In the genomic region with DNA sequence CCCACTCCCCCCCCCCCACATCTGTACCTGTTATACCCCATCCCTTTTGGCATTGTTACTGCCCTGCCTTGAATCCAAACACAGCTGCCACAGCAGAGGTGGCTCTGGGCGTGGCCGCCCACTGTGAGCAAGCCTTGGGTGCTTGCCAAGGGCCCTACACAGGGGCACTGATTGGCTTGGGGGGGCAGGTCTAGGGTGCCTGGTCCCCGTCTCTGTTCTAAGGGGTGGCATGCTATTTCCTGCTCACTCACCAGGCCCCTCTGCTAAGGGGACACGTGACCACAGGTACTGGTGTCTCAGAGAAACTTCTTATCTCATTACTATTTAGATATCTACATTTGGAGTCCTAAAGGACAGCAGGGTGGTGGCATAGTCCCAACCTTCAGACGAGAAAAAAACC, we compare ENCODE assay signal across 8 mouse cellular contexts. TPM values are rescaled to one million over a fixed set of nuclear protein-coding genes. Genes with fewer than 3 reads are reported as not detected.
DNase-seq lines count a peak whose midpoint lies in the region; ATAC-seq lines count a peak whose summit lies in the region.

No protein-coding gene starts in this region.

- H3K9ac ChIP-seq in liver, embryonic 16.5 days (ENCODE audit: low read depth, low read length), result no peak overlapping the region; the same call in 1 of the 2 replicates
- H3K9ac ChIP-seq in hindbrain, embryonic 11.5 days (ENCODE audit: low read depth, low read length), result no peak overlapping the region

- H3K36me3 ChIP-seq in liver, embryonic 16.5 days (ENCODE audit: control insufficient read depth, insufficient read depth), result no peaks in the 10 kb centered on the region
- H3K36me3 ChIP-seq in splenic B cell, adult 2 months (ENCODE audit: control insufficient read depth, insufficient read depth, low read length, poor library complexity, severe bottlenecking), result peaks cover 9% of the 10 kb centered on the region
- H3K36me3 ChIP-seq in hindbrain, embryonic 11.5 days (ENCODE audit: control insufficient read depth, insufficient read depth, low read length), result no peaks in the 10 kb centered on the region
- no peaks in the 10 kb centered on the region for H3K36me3 ChIP-seq in midbrain, embryonic 10.5 days

- no peak overlapping the region for H3K4me3 ChIP-seq in liver, embryonic 16.5 days (ENCODE audit: low read depth, low read length)
- no peak overlapping the region for H3K4me3 ChIP-seq in hindbrain, embryonic 11.5 days (ENCODE audit: low read depth, low read length)
- no peak overlapping the region for H3K4me3 ChIP-seq in midbrain, embryonic 10.5 days

- DNase-seq in thymus, postnatal 4 days, result peak; percentile 56
- no peak for DNase-seq in thymus, postnatal 0 days (ENCODE audit: low spot score)
- peak; percentile 70 for DNase-seq in splenic B cell, adult 2 months (ENCODE audit: low read depth, low spot score)
- DNase-seq in ovary, postnatal 10 days (ENCODE audit: low spot score), result no peak
- DNase-seq in hindbrain, embryonic 11.5 days (ENCODE audit: low spot score), result no peak
- no peak for DNase-seq in midbrain, embryonic 10.5 days (ENCODE audit: low spot score)

- H3K27ac ChIP-seq in liver, embryonic 16.5 days (ENCODE audit: low read length), result no peak overlapping the region
- H3K27ac ChIP-seq in hindbrain, embryonic 11.5 days (ENCODE audit: low read depth, low read length), result no peak overlapping the region
- no peak overlapping the region for H3K27ac ChIP-seq in midbrain, embryonic 10.5 days (replicated peaks)

- 0 out of 2 replicates have a peak overlapping the region, but pooled peaks have one; percentile 28 for H3K4me2 ChIP-seq in liver, embryonic 16.5 days (ENCODE audit: low read depth, low read length)
- H3K4me2 ChIP-seq in hindbrain, embryonic 11.5 days (replicated peaks; ENCODE audit: low read depth, low read length), result no peak overlapping the region

- H3K9me3 ChIP-seq in liver, embryonic 16.5 days (replicated peaks; ENCODE audit: control insufficient read depth, low read length), result no peaks in the 10 kb centered on the region
- H3K9me3 ChIP-seq in hindbrain, embryonic 11.5 days (ENCODE audit: control insufficient read depth, low read length), result no peaks in the 10 kb centered on the region
- no peaks in the 10 kb centered on the region for H3K9me3 ChIP-seq in midbrain, embryonic 10.5 days (replicated peaks)

- H3K4me1 ChIP-seq in liver, embryonic 16.5 days (ENCODE audit: control insufficient read depth, low read depth, low read length), result peaks cover 16% of the 10 kb centered on the region
- H3K4me1 ChIP-seq in hindbrain, embryonic 11.5 days (replicated peaks; ENCODE audit: control insufficient read depth, insufficient read depth, low read length), result 0 out of 2 replicates have a peak, but pooled peaks cover 2% of the 10 kb centered on the region
- H3K4me1 ChIP-seq in midbrain, embryonic 10.5 days, result peaks cover 29% of the 10 kb centered on the region

- ATAC-seq in hematopoietic stem cell, adult 5-6 weeks (replicated peaks in 1 of 2; ENCODE audit: insufficient read depth in 1 of 2, low FRiP score in 2 of 2, low TSS enrichment in 1 of 2, low read depth in 1 of 2, poor library complexity in 2 of 2, severe bottlenecking in 2 of 2), result 0 out of 4 replicates have a peak, but pooled peaks have one; percentile 5 to 12
- no peak; the same call in 1 of the 2 replicates for ATAC-seq in liver, embryonic 16.5 days (ENCODE audit: low read depth)
- ATAC-seq in hindbrain, embryonic 11.5 days (ENCODE audit: low FRiP score), result no peak; the same call in 1 of the 2 replicates

- WGBS in liver, embryonic 16.5 days (ENCODE audit: insufficient replicate concordance), result 20% methylated on average over 5 of the region's 5 CpGs
- 86% methylated on average over 5 of the region's 5 CpGs for WGBS in hindbrain, embryonic 11.5 days
- WGBS in midbrain, embryonic 10.5 days, result 80% methylated on average over 5 of the region's 5 CpGs

- H3K27me3 ChIP-seq in liver, embryonic 16.5 days (ENCODE audit: control insufficient read depth, insufficient read depth, low read depth, low read length), result no peaks in the 10 kb centered on the region
- no peaks in the 10 kb centered on the region for H3K27me3 ChIP-seq in splenic B cell, adult 2 months (ENCODE audit: control insufficient read depth, insufficient read depth, low read length, poor library complexity, severe bottlenecking)
- peaks cover 7% of the 10 kb centered on the region; the same call in 1 of the 2 replicates for H3K27me3 ChIP-seq in hindbrain, embryonic 11.5 days (ENCODE audit: control insufficient read depth, insufficient read depth, low read length)
- peaks cover 39% of the 10 kb centered on the region for H3K27me3 ChIP-seq in midbrain, embryonic 10.5 days (ENCODE audit: low read depth, poor library complexity, severe bottlenecking)

RNA-seq across cellular contexts. Expression of gene Neurl3, which starts 1.9 kb away (rescaled TPM):
- 3.8 and 4.4 TPM in 2 replicates for polyA plus RNA-seq in thymus, postnatal 0 days (2015; fragmentation: Nextera tagmentation; extraction: Ambion mirVana)
- 64.3 and 66.8 TPM in 2 replicates for total RNA-seq in hematopoietic stem cell, adult 5-6 weeks (2017)
- polyA plus RNA-seq in liver, embryonic 16.5 days (2015; fragmentation: Nextera tagmentation; extraction: Ambion mirVana), result 3.1 and 3.4 TPM in 2 replicates
- polyA plus RNA-seq in hindbrain, embryonic 11.5 days (2014; fragmentation: Nextera tagmentation; extraction: Ambion mirVana), result 0.32 and 1.3 TPM in 2 replicates
- 0.27 and 0.37 TPM in 2 replicates for polyA plus RNA-seq in midbrain, embryonic 10.5 days (2016; fragmentation: Nextera tagmentation; extraction: Ambion mirVana)

RNA-seq across cellular contexts. Expression of gene Uggt1, which starts 28.0 kb away (rescaled TPM):
- 43.9 and 46.5 TPM in 2 replicates for polyA plus RNA-seq in thymus, postnatal 0 days (2015; fragmentation: Nextera tagmentation; extraction: Ambion mirVana)
- 76.5 and 89.6 TPM in 2 replicates for total RNA-seq in hematopoietic stem cell, adult 5-6 weeks (2017)
- polyA plus RNA-seq in liver, embryonic 16.5 days (2015; fragmentation: Nextera tagmentation; extraction: Ambion mirVana), result 19.6 and 19.8 TPM in 2 replicates
- polyA plus RNA-seq in hindbrain, embryonic 11.5 days (2014; fragmentation: Nextera tagmentation; extraction: Ambion mirVana), result 76.3 and 97.6 TPM in 2 replicates
- polyA plus RNA-seq in midbrain, embryonic 10.5 days (2016; fragmentation: Nextera tagmentation; extraction: Ambion mirVana), result 52.5 and 56.9 TPM in 2 replicates

RNA-seq across cellular contexts. Expression of gene Arid5a, which starts 35.0 kb away (rescaled TPM):
- polyA plus RNA-seq in thymus, postnatal 0 days (2015; fragmentation: Nextera tagmentation; extraction: Ambion mirVana), result 34.9 and 35.4 TPM in 2 replicates
- 33.3 and 38.5 TPM in 2 replicates for total RNA-seq in hematopoietic stem cell, adult 5-6 weeks (2017)
- polyA plus RNA-seq in liver, embryonic 16.5 days (2015; fragmentation: Nextera tagmentation; extraction: Ambion mirVana), result 3.6 and 4.9 TPM in 2 replicates
- 1.9 and 2.7 TPM in 2 replicates for polyA plus RNA-seq in hindbrain, embryonic 11.5 days (2014; fragmentation: Nextera tagmentation; extraction: Ambion mirVana)
- 3.4 and 4.0 TPM in 2 replicates for polyA plus RNA-seq in midbrain, embryonic 10.5 days (2016; fragmentation: Nextera tagmentation; extraction: Ambion mirVana)

Comparison
In these comparisons a context has a peak if more than half of its experiments do, and no peak if none do; other contexts are left out.
1. DNase-seq: peak in thymus, postnatal 4 days (single experiment) and splenic B cell, adult 2 months (single experiment); none in thymus, postnatal 0 days (single experiment), ovary, postnatal 10 days (single experiment), hindbrain, embryonic 11.5 days (single experiment) and midbrain, embryonic 10.5 days (single experiment).
2. ATAC-seq: peak in hematopoietic stem cell, adult 5-6 weeks (2 of 2); none in liver, embryonic 16.5 days (single experiment) and hindbrain, embryonic 11.5 days (single experiment).